Mouse (Mus musculus) ES-E14 (cell line): ENCODE data around the gene Dab1. TPM values are rescaled to one million over a fixed set of nuclear protein-coding genes. Genes with fewer than 3 reads are reported as not detected.

Source experiments
- DNase-seq: peaks from one replicate; pipeline ENCODE4 v3.0.0-alpha.2; 2013; ENCODE audit warnings: low read depth, low spot score
- H3K27ac ChIP-seq: 2 replicates; pipeline ENCODE4 v1.5.1; 2012; ENCODE audit warnings: low read depth, mild to moderate bottlenecking, low read length, moderate library complexity, mixed read lengths; ENCODE audit not compliant: poor library complexity, insufficient read depth, severe bottlenecking
- H3K36me3 ChIP-seq: 2 replicates; pipeline ENCODE4 v1.6.1; 2012; ENCODE audit warnings: mild to moderate bottlenecking, low read length, moderate library complexity, mixed read lengths; ENCODE audit not compliant: control insufficient read depth, poor library complexity, insufficient read depth, severe bottlenecking
- H3K4me1 ChIP-seq, 2 experiments: fragments of 150-350 bp in 1 of 2; sonication (generic) in 1 of 2; 2 replicates each; pipeline ENCODE4 v1.6.1; 2012; ENCODE audit warnings: low read length in 2 of 2, mild to moderate bottlenecking in 1 of 2, mixed read lengths in 1 of 2; ENCODE audit not compliant: control insufficient read depth in 2 of 2, insufficient read depth in 2 of 2, poor library complexity in 1 of 2
- H3K4me3 ChIP-seq, 2 experiments: fragments of 150-350 bp in 1 of 2; sonication (generic) in 1 of 2; 2 replicates each; pipeline ENCODE4 v1.5.1; 2012; ENCODE audit warnings: low read length in 2 of 2, low read depth in 1 of 2, mild to moderate bottlenecking in 1 of 2, mixed read lengths in 1 of 2; ENCODE audit not compliant: insufficient read depth in 1 of 2, poor library complexity in 1 of 2, severe bottlenecking in 1 of 2
- H3K9ac ChIP-seq: 2 replicates; pipeline ENCODE4 v1.6.1; 2012; ENCODE audit warnings: low read depth, mild to moderate bottlenecking, low read length, mixed read lengths; ENCODE audit not compliant: poor library complexity, insufficient read depth, severe bottlenecking
- H3K9me3 ChIP-seq: fragments of 150-350 bp; sonication (generic); 2 replicates; pipeline ENCODE4 v1.6.1; 2012; ENCODE audit warnings: low read depth, mild to moderate bottlenecking, low read length; ENCODE audit not compliant: control insufficient read depth, insufficient read depth
- CHD2 ChIP-seq: IDR thresholded peaks from 2 replicates; pipeline ENCODE4 v1.6.1; 2014; ENCODE audit warnings: mild to moderate bottlenecking, low read depth, low read length, inconsistent platforms
- HCFC1 ChIP-seq: IDR thresholded peaks from 2 replicates; pipeline ENCODE4 v1.6.1; 2012; ENCODE audit warnings: low read length, inconsistent platforms, borderline replicate concordance; ENCODE audit not compliant: insufficient read depth
- MAFK ChIP-seq: IDR thresholded peaks from 2 replicates; pipeline ENCODE4 v1.6.1; 2014; ENCODE audit warnings: mild to moderate bottlenecking, low read depth, low read length, inconsistent platforms; ENCODE audit not compliant: insufficient read depth
- ZC3H11A ChIP-seq: IDR thresholded peaks from 2 replicates; pipeline ENCODE4 v1.6.1; 2012; ENCODE audit warnings: low read depth, mild to moderate bottlenecking, inconsistent platforms, low read length, borderline replicate concordance
- ZNF384 ChIP-seq: IDR thresholded peaks from 2 replicates; pipeline ENCODE4 v1.6.1; 2012; ENCODE audit warnings: low read depth, low read length, inconsistent platforms
- in situ Hi-C, 2 experiments: fragments of 600-800 bp; cut with MboI; formaldehyde crosslinking; loops; one replicate each; pipeline ENCODE4 v1.15.1; 2025; ENCODE audit warnings: low sequenced_read_pairs in 2 of 2, inconsistent platforms in 1 of 2; ENCODE audit not compliant: unreplicated experiment in 2 of 2
- total RNA-seq: library from RNA; depleted of rRNA; stranded (reverse); fragments of 300-350 nt; gene quantifications from 2 replicates; pipeline ENCODE4 v1.2.3, GENCODE M21; 2012

Gene Dab1
- total RNA-seq, 1 experiment, result 7.9 TPM

DNA sequence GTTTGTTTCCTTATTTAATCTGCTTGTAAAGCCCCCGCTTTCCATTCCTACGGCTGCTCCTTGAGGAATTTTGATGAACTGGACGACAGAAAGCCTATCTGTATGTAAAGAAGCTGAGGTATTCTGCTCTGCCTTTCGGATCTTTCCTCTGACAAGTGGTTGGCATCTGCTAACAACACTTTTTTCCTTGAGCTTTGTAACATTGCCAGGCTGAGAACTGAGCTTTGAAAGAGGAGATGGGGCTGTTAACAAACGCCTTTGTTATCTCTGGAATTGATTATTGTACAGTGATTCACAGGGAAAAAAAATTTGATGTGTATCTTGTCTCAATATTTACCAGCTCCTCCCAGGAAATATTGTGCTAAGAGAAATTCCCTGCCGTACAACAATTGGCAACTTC lies 712.7 kb downstream of the Dab1 start:
- no peaks in the 10 kb centered on the region for H3K9me3 ChIP-seq
- no peak for DNase-seq
- no peak for TF ChIP-seq ZNF384
- no peak for TF ChIP-seq CHD2
- no peak for TF ChIP-seq ZC3H11A
- no peak for TF ChIP-seq MAFK
- TF ChIP-seq HCFC1, result no peak
- no peaks in the 10 kb centered on the region for H3K4me1 ChIP-seq
- H3K9ac ChIP-seq, result no peak overlapping the region
- H3K4me3 ChIP-seq, result no peak overlapping the region
- H3K27ac ChIP-seq, result no peak overlapping the region
- H3K36me3 ChIP-seq, result no peaks in the 10 kb centered on the region
- in situ Hi-C loops, result no loop called here

DNA sequence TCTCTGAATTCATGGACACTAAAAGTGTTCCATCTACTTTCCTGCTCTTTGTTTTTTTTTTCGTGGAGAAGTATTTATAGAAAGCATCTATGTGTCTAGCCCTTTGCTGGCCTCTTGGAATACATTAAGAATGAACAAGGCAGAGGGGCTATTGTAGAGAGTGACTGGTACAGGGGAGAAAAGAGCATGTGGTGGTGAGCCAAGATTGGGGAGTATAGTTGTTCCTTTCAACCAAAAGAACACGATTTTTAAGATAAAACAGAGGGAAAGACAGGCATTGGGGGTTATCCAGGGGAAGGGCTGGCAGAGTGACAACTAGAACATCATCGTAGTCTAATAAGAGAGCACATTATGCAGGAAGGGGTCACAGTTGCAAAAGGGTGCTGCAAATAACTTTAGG lies 713.2 kb downstream of the Dab1 start:
- no peak for DNase-seq
- TF ChIP-seq HCFC1 (no peak), ZNF384 (no peak), ZC3H11A (no peak), MAFK (no peak), CHD2 (no peak)
- no peak overlapping the region for H3K27ac ChIP-seq

DNA sequence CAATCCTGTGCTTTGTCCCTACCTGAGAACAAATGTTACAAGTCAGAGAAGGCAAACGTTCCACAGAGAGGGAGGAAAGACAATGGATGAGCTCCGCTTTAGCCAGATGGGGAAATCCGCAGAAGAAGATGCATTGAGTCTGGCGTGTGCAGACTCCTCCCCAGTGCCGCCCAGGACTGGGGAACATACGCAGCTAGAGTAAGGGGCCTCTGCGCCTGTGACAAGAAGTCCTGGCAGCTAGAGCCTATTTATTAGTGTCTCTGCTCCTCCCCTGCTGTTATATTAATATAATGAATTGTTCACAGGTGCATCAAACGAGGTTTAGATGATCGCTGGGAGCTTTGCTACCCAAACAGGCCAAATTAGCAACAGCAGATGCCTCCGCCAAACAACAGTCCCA lies 718.1 kb downstream of the Dab1 start:
- H3K36me3 ChIP-seq, result no peaks in the 10 kb centered on the region
- TF ChIP-seq MAFK (no peak), CHD2 (no peak), ZC3H11A (no peak), ZNF384 (no peak), HCFC1 (no peak)
- H3K9ac ChIP-seq, result no peak overlapping the region
- DNase-seq, result no peak
- H3K4me1 ChIP-seq, result no peaks in the 10 kb centered on the region
- no peaks in the 10 kb centered on the region for H3K9me3 ChIP-seq
- no peak overlapping the region for H3K4me3 ChIP-seq
- H3K27ac ChIP-seq, result no peak overlapping the region
- in situ Hi-C loops, result no loop called here

More for the DNA sequence above, 713.2 kb downstream of the Dab1 start:
- Histone ChIP-seq H3K9me3 (no peaks in the 10 kb centered on the region), H3K4me3 (no peak overlapping the region), H3K9ac (no peak overlapping the region), H3K4me1 (no peaks in the 10 kb centered on the region), H3K36me3 (no peaks in the 10 kb centered on the region)
- in situ Hi-C loops, result no loop called here

DNA sequence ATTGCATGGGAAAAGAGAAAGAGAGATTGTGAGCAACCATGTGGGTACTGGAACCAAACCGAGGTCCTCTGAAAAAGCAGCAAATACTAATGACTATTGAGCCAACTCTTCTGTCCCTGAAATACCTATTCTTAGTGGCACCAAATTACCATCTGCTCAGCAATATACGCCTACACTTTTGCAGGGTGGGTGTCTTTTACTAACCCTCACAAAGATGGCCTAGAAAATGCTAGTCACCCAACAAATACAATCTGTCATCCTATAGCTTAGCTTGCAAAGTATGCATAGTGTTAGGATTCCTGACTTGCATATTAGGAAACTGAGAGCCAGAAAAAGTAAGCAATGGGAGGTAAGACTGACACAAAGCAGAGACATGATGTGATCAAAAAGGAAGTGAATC lies 719.2 kb downstream of the Dab1 start:
- no peaks in the 10 kb centered on the region for H3K36me3 ChIP-seq
- DNase-seq, result no peak
- H3K4me3 ChIP-seq, result no peak overlapping the region
- H3K4me1 ChIP-seq, result no peaks in the 10 kb centered on the region
- in situ Hi-C loops, result no loop called here
- no peak overlapping the region for H3K27ac ChIP-seq
- no peaks in the 10 kb centered on the region for H3K9me3 ChIP-seq
- TF ChIP-seq CHD2 (no peak), MAFK (no peak), HCFC1 (no peak), ZNF384 (no peak), ZC3H11A (no peak)
- no peak overlapping the region for H3K9ac ChIP-seq

DNA sequence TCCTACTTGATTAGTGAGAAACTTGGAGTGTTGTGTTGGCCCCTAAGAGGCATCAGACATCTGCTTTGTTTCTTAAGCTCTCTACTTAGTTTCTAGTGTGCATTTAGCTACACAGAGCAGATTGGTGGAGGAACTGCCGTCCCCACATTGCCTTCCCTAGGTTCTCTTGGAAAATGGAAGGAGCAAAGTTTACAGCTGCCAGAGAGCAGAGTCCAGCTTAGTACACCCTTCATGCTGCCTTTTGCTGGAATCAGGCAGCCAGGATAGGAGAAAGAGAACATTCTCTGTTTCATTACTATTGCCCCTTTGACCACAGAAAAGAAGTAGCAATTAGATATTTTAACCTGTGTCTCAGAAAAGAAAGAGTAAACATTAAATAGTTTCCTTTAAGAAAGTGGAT lies 742.2 kb downstream of the Dab1 start:
- no peaks in the 10 kb centered on the region for H3K36me3 ChIP-seq
- in situ Hi-C loops, result no loop called here
- no peak overlapping the region for H3K27ac ChIP-seq
- H3K4me1 ChIP-seq, result no peaks in the 10 kb centered on the region
- no peaks in the 10 kb centered on the region for H3K9me3 ChIP-seq
- no peak overlapping the region for H3K9ac ChIP-seq
- no peak overlapping the region for H3K4me3 ChIP-seq
- TF ChIP-seq ZNF384 (no peak), CHD2 (no peak), HCFC1 (no peak), MAFK (no peak), ZC3H11A (no peak)
- DNase-seq, result no peak
